Mouse (Mus musculus) midbrain, postnatal 0 days (tissue): Measurements from ENCODE around the gene Raet1e. TPM values are rescaled to one million over a fixed set of nuclear protein-coding genes. Genes with fewer than 3 reads are reported as not detected.
"Not testable (repeated sequence)": the region's sequence is repeated elsewhere in the genome, so short reads cannot be mapped to it uniquely, and the experiment has no call there.

Experiments
- ATAC-seq: fragments of 200-750 bp; cut with Nextera tagmentation; 2 replicates; pipeline ENCODE4 v1.8.0; 2017; ENCODE audit warnings: moderate number of reproducible peaks, mild to moderate bottlenecking, moderate TSS enrichment, moderate library complexity; ENCODE audit not compliant: low FRiP score
- DNase-seq: peaks from one replicate; pipeline ENCODE4 v3.0.0-alpha.2; 2015; ENCODE audit warnings: low spot score
- H3K27ac ChIP-seq: fragments of 300-500 bp; sonication (generic); 2 replicates; pipeline ENCODE4 v1.5.1; 2014; ENCODE audit warnings: low read depth, mild to moderate bottlenecking, low read length, mixed read lengths
- H3K27me3 ChIP-seq: fragments of 300-500 bp; sonication (generic); 2 replicates; pipeline ENCODE4 v1.6.1; 2014; ENCODE audit warnings: low read length, control low read depth, mixed read lengths; ENCODE audit not compliant: insufficient read depth
- H3K36me3 ChIP-seq: fragments of 300-500 bp; sonication (generic); 2 replicates; pipeline ENCODE4 v1.6.1; 2014; ENCODE audit warnings: low read length, control low read depth, mixed read lengths; ENCODE audit not compliant: insufficient read depth
- H3K4me1 ChIP-seq: fragments of 300-500 bp; sonication (generic); 2 replicates; pipeline ENCODE4 v1.6.1; 2014; ENCODE audit warnings: mild to moderate bottlenecking, control low read depth, antibody characterized with exemption, low read length, mixed read lengths; ENCODE audit not compliant: insufficient read depth
- H3K4me2 ChIP-seq: fragments of 300-500 bp; sonication (generic); 2 replicates; pipeline ENCODE4 v1.6.1; 2014; ENCODE audit warnings: low read depth, mild to moderate bottlenecking, low read length, mixed read lengths; ENCODE audit not compliant: poor library complexity, severe bottlenecking
- H3K4me3 ChIP-seq: fragments of 300-500 bp; sonication (generic); 2 replicates; pipeline ENCODE4 v1.5.1; 2014; ENCODE audit warnings: low read depth, mild to moderate bottlenecking, low read length, moderate library complexity
- H3K9ac ChIP-seq: fragments of 300-500 bp; sonication (generic); replicated peaks from 2 replicates; pipeline ENCODE4 v1.6.1; 2014; ENCODE audit warnings: mild to moderate bottlenecking, low read length, moderate library complexity, mixed read lengths; ENCODE audit not compliant: poor library complexity, severe bottlenecking
- H3K9me3 ChIP-seq: fragments of 300-500 bp; sonication (generic); 2 replicates; pipeline ENCODE4 v1.6.1; 2016; ENCODE audit warnings: low read length, control low read depth
- CTCF ChIP-seq: IDR thresholded peaks from 2 replicates; pipeline ENCODE4 v1.5.1; 2016; ENCODE audit warnings: antibody characterized with exemption, mild to moderate bottlenecking
- WGBS: fragments of 180-500 bp; shearing (Covaris S2); extraction: QIAGEN DNeasy Blood & Tissue Kit; methylation state at CpG from one replicate; pipeline ENCODE4 v1.1.7; 2014; 5-methylcytosine and 5-hydroxymethylcytosine counted together
- polyA plus RNA-seq: library from polyadenylated mRNA; unstranded; fragments of >200 nt; fragmentation: Nextera tagmentation; extraction: Ambion mirVana; gene quantifications from 2 replicates; pipeline ENCODE4 v1.2.1, GENCODE M21; 2015
- total RNA-seq: library from RNA; depleted of rRNA; stranded (reverse); fragments of >200 nt; gene quantifications from 2 replicates; pipeline ENCODE4 v1.2.3, GENCODE M21; 2014

Raet1e gene
- total and polyA plus RNA-seq, 2 experiments from 2014 or later, result 0.11 TPM; not detected in 1

- no peak for TF ChIP-seq CTCF
- no peaks in the 10 kb centered on the region for H3K36me3 ChIP-seq
- H3K27me3 ChIP-seq, result no peaks in the 10 kb centered on the region
- H3K4me3 ChIP-seq, result no peak overlapping the region
- no peaks in the 10 kb centered on the region for H3K4me1 ChIP-seq
- H3K4me2 ChIP-seq, result no peak overlapping the region
- ATAC-seq, result no peak
- no peaks in the 10 kb centered on the region for H3K9me3 ChIP-seq
- WGBS, result 78% methylated on average over 4 of the region's 4 CpGs
- H3K9ac ChIP-seq, result no peak overlapping the region
- DNase-seq, result no peak
- no peak overlapping the region for H3K27ac ChIP-seq
Measured at GRCm38 (mm10) chr10:22306452-22306851, 148.1 kb downstream of the Raet1e start.

GRCm38 (mm10) chr10:22308221-22308620, 149.9 kb downstream of the Raet1e start:
- no peak for TF ChIP-seq CTCF
- WGBS, result 87% methylated on average over 1 of the region's 1 CpGs

GRCm38 (mm10) chr10:22322858-22323257, 164.5 kb downstream of the Raet1e start:
- Histone ChIP-seq H3K4me2 (no peak overlapping the region), H3K9me3 (no peaks in the 10 kb centered on the region), H3K27ac (no peak overlapping the region), H3K27me3 (no peaks in the 10 kb centered on the region), H3K36me3 (no peaks in the 10 kb centered on the region), H3K9ac (no peak overlapping the region), H3K4me3 (no peak overlapping the region), H3K4me1 (no peaks in the 10 kb centered on the region)
- DNase-seq (no peak), ATAC-seq (no peak)
- TF ChIP-seq CTCF, result no peak
- WGBS, result 88% methylated on average over 2 of the region's 2 CpGs

More at GRCm38 (mm10) chr10:22308221-22308620, 149.9 kb downstream of the Raet1e start:
- DNase-seq, result no peak
- no peaks in the 10 kb centered on the region for H3K4me1 ChIP-seq
- H3K27me3 ChIP-seq, result no peaks in the 10 kb centered on the region
- no peak overlapping the region for H3K9ac ChIP-seq
- no peaks in the 10 kb centered on the region for H3K9me3 ChIP-seq
- no peak overlapping the region for H3K4me3 ChIP-seq
- no peak overlapping the region for H3K4me2 ChIP-seq
- no peak overlapping the region for H3K27ac ChIP-seq
- no peak for ATAC-seq
- H3K36me3 ChIP-seq, result no peaks in the 10 kb centered on the region

- WGBS, result 72% methylated on average over 4 of the region's 4 CpGs
- not testable (repeated sequence) for H3K27ac ChIP-seq, H3K9me3 ChIP-seq, DNase-seq, H3K4me2 ChIP-seq, ATAC-seq, H3K36me3 ChIP-seq, H3K4me1 ChIP-seq, H3K9ac ChIP-seq, H3K4me3 ChIP-seq, H3K27me3 ChIP-seq
Measured at GRCm38 (mm10) chr10:22345721-22346120, 187.4 kb downstream of the Raet1e start.

GRCm38 (mm10) chr10:22353548-22354195, 195.3 kb downstream of the Raet1e start:
- not testable (repeated sequence) for DNase-seq, H3K9ac ChIP-seq, H3K27ac ChIP-seq, ATAC-seq, H3K36me3 ChIP-seq, H3K27me3 ChIP-seq, H3K4me3 ChIP-seq, H3K4me2 ChIP-seq, H3K9me3 ChIP-seq, H3K4me1 ChIP-seq
- 87% methylated on average over 6 of the region's 6 CpGs for WGBS

GRCm38 (mm10) chr10:22354196-22354574, 195.8 kb downstream of the Raet1e start:
- 88% methylated on average over 2 of the region's 2 CpGs for WGBS
- H3K4me2 ChIP-seq, H3K9ac ChIP-seq, H3K36me3 ChIP-seq, H3K9me3 ChIP-seq, ATAC-seq, H3K4me1 ChIP-seq, H3K27ac ChIP-seq, DNase-seq, H3K4me3 ChIP-seq, H3K27me3 ChIP-seq: not testable (repeated sequence)

- ATAC-seq, DNase-seq, H3K27me3 ChIP-seq, H3K9me3 ChIP-seq, H3K9ac ChIP-seq, H3K4me2 ChIP-seq, H3K36me3 ChIP-seq, H3K4me3 ChIP-seq, H3K4me1 ChIP-seq, H3K27ac ChIP-seq: not testable (repeated sequence)
- 69% methylated on average over 1 of the region's 1 CpGs for WGBS
Measured at GRCm38 (mm10) chr10:22357373-22357772, 199.0 kb downstream of the Raet1e start.

GRCm38 (mm10) chr10:22360252-22360651, 201.9 kb downstream of the Raet1e start, which contains the start of gene Raet1d:
Gene Raet1d, plus strand, starts transcription at chr10:22360552.
- not testable (repeated sequence) for H3K4me2 ChIP-seq, H3K9me3 ChIP-seq
- WGBS, result 74% methylated on average over 3 of the region's 3 CpGs

GRCm38 (mm10) chr10:22360957-22361356, 202.6 kb downstream of the Raet1e start:
- H3K4me1 ChIP-seq, H3K36me3 ChIP-seq, H3K27me3 ChIP-seq, H3K4me3 ChIP-seq, H3K4me2 ChIP-seq, H3K27ac ChIP-seq, H3K9me3 ChIP-seq, ATAC-seq, DNase-seq, H3K9ac ChIP-seq: not testable (repeated sequence)
- 86% methylated on average over 1 of the region's 2 CpGs for WGBS

More at GRCm38 (mm10) chr10:22360252-22360651, 201.9 kb downstream of the Raet1e start, which contains the start of gene Raet1d:
- not testable (repeated sequence) for H3K4me1 ChIP-seq, H3K27ac ChIP-seq, H3K4me3 ChIP-seq, H3K36me3 ChIP-seq, ATAC-seq, H3K27me3 ChIP-seq, DNase-seq, H3K9ac ChIP-seq
